Mouse (Mus musculus): ENCODE measurements around the gene Zfp612.

Zfp612 gene

DNA sequence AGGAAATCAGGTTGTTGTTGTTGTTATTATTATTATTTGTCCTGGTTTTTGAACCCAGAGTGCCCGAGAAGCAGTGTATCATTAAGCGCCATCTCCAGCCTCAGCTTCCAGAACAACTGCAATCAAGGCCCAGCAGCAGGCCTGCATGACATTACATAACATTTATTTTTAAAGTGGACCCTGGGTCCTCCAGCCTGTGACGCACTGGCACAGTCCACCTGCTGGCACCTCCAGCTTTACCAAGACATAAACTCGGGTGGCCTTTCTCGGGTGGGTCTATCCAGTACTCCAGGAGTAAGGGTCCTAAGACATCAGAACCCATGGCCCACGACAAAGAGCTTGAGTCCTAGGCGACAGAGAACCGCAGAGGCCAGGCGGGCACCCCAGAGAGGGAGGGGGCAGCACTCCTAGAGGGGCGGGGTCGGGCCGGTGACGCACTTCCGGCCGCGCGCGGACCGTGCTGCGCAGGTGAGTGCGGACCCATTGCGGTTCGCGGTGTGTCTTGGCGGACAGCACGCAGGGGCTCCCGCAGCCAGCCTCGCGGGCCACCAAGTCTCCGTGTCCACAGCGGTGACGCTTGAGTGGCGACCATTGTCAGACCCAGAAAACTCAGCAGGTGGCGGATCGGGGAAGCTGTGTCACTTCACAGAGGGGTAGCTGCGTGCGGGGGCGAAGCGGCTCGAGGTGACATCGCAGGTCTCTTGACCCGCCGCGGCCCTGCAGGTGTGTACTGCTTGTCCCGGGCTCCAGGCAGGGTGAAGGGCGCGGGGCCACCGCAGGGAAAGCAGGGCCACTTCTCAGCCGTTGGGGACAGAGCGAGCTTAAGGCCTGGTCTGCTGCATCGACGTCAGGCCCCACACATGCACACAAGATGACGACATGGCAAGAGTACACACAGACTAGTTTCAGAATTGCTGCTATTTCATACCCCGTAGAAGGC, at the start of gene Zfp612:
Zfp612 (plus strand) TSS at position 465 of the 940 bp plus-strand sequence.
- DNase-seq (ENCODE audit: low read depth, low spot score) = peak; percentile 61

DNA sequence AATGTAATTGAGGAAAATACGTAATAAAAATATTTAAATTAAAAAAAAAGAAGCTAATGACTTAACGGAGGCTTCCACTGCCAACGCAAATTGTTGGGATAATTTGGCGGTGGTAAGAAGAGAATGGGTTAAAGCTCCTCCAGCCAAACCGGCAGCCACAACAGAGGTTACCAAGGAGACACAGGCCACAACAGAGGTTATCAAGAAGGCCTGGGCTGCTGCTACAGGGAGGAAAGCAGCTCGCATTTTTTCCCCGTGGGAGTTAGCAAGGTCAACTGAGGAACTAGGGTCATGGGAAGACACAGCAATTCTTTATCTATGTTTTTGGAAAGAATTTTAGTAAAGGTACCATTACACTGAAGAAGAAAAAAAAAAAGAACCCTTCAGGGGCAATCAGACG, 45.8 kb upstream of the Zfp612 start:
- peak; percentile 44 for DNase-seq (ENCODE audit: low read depth, low spot score)

DNA sequence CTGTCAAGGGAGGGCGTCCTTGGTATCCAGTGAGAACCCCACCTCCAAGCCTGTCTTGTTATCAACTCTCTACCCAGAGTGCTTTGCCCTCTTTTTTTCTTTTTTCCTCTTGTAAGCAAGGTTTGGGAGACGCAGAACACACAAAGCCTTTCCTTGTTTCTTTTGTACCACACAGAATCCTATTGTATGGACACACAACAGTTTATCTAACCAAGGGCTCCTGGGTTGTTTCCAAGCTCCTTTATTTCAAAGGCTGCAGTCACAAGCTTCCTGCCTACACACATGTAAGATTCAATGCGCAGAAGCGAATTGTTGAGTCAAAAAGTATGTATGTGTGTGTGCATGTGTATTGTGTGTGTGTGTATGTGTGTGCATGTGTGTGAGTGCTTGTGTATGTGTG, 45.2 kb upstream of the Zfp612 start:
- no peak for DNase-seq (ENCODE audit: low read depth, low spot score)

DNA sequence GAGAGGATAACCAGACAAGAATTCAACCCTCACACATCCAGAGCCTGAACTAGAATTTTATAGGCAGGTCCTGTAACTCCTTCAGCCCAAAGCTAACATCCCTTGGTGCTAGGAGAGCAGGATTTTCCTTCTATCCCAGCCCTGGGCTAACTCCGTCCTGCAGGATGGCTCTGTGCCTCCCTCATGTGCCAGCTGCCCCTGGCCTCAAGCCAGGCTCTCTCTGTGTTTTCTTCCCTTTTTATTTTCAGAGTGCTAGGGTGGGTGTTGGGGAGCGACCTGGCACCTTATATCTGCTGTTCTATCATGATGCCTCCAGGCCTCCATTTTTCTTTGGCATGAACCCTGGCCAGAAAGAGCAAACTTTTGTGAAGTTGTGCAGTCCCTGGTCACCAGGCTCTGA, 43.4 kb upstream of the Zfp612 start:
- DNase-seq (ENCODE audit: low read depth, low spot score) = no peak

DNA sequence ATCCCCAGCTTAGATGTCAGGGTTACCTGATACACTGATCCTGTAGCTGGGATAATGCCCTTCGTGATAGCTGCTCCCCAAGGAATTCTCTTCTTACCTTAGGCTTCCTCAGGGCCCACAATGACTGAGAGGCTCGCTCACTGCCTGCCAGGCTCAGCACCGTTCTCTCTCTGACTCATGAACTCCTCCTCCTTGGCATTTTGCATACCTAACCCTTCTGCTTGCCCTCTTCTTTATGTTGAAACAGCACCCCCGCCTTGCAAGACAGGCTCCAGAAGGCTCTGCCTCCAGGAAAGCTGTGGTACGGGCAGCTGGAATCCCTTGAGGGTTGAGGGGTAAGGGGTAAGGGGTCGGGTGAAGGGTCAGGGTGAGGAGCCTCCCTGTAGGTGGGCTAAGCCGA, 40.3 kb upstream of the Zfp612 start:
- no peak for DNase-seq (ENCODE audit: low read depth, low spot score)

DNA sequence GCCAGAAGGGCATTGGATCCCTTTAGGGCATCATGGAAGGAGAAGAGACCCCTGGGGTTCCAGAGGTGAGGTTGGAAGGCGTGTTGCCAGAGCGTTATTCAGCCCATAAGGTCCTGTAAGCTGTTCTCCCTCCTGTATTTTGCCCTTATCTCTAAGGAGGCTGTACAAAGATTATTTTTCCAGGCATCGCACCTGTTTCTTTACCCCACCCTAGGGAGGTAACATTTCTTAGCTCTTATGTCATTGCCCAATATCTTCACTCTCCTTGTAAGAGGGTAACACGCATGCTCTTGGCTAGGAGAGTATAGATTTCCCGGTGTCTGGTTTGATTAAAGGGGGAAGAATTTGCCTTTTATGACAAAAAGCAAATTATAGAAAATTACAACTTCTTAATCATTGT, 39.9 kb upstream of the Zfp612 start, which contains the start of gene Chst4:
Chst4 (minus strand) TSS at position 82 of the 400 bp plus-strand sequence.
- no peak for DNase-seq (ENCODE audit: low read depth, low spot score)

DNA sequence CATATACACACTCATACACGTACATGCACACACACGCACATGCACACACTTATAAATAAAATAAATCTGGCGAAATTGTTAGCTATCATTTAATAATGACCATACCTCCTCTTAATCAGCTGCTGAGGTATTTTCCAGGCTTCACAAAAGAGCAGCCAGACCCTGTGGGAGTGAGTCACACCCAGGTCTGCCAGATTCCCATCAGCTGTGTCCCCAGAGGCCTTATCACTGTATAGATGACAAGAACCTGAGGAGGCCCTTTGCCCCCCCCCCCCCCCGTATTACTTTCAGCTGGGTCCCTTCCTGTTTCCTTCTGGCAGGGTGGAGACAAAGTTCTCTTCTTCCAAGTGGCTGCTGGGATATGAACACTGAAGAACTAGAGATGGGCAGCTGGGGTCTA, 39.0 kb upstream of the Zfp612 start:
- DNase-seq (ENCODE audit: low read depth, low spot score) = no peak

DNA sequence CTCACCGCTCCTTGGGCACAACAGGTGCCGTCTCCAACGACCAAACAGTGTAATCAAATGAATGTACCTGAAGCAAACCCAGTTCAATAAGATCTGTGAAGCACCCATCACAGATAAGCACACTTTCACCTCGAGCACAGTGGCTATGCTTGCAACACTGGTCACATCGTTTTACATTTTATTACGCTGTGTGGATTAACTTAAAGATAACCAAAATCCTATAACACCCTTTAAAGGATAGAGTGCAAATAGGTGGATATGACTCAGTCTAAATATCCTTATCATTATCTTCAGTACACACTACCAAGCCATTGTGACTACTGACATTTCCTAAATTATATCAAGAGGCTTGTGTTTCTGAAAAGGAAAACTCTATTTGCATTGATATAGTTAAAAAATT, 28.3 kb upstream of the Zfp612 start:
- DNase-seq (ENCODE audit: low read depth, low spot score) = no peak

DNA sequence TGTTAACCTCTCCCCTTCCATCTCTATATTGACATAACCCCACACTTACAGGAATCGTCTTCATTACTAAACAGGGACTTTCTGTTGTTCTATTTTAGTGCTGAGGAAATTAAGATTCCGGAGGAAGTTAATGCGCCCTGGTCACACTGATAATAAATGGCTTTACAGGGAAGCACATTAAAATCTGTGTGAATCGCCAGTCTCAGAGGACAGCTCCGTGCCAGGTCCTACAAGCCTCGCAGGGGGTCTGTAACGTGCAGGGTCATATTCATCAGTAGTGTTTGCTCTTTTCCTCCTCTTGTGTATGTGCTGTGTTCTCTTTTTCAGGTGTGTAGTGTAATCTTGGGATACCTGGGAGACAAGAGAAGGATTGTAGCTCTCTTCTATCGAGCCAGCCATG, 21.3 kb upstream of the Zfp612 start:
- no peak for DNase-seq (ENCODE audit: low read depth, low spot score)

DNA sequence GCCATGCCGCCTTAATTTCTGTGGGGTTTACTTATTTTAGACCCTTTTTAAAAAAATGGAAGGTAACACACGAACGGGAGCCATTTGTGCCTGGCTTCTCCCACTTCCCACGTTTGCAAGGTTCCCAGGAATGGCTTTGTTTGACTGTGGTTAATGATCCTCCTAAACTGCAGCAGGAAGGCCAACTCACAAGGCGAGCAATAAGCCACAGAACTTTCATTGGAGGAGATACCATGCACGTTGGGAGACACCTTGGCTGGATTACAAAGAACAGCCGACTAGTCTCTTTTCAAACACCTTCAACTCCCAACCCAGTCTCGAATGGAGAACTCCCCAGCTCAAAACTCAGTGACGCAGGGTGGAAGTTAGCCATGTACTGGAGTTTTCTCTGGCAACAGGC, 15.4 kb upstream of the Zfp612 start:
- no peak for DNase-seq (ENCODE audit: low read depth, low spot score)

DNA sequence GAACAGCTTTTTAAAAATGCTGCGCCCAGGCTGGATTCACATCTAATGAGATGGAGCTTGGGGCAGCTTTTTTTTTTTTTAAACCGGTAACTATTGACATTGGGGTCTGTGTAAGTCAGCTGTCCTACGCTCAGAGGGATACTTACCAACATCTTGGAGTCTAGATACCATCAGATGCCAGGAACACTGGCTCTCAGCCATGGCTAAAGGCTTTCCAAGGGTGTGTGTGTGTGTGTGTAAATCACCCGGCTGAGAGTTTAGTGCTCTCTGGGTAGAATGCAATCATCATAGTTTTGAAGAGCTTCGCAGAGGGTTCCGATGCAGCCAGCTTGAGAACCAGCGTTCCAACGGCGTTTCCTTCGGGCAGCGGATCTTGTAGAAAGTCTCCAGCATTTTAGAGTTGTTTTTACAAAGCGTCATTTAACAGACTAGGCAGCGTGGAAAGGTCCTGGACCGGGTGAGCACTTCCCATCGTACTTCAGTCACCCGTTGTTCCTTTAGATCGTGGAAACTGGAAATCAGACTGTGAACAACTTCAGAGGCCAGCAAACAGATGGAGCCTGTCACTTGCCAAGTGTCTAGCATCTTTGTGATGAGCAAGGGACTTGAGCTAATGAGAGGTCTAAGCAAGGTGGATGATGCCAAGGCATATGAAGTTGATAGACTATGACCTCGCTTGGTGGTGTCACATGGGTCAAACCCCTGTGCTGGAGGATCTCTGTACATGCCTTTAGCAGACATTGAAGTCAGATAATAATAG, 14.8 kb upstream of the Zfp612 start:
- DNase-seq (ENCODE audit: low read depth, low spot score) = no peak

DNA sequence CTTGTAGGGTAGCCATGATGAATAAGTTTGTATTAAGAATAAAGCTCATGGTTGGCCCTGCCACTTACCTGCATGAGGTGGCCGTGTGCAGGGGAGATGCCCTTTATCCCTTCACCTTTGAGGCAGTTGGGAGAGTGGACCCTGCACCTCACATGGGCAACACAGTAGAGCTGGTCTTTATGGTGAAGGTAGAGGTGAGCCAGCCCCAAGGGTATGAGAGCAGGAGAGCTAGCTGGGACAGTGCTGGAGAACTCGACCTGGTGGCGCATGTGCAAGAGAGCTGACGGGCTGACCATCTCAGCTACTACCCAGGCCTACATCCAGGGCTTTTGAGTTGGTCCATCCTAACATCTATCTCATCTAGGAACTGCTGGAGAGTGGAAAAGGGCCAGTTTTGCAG, 13.9 kb upstream of the Zfp612 start:
- DNase-seq (ENCODE audit: low read depth, low spot score) = no peak

DNA sequence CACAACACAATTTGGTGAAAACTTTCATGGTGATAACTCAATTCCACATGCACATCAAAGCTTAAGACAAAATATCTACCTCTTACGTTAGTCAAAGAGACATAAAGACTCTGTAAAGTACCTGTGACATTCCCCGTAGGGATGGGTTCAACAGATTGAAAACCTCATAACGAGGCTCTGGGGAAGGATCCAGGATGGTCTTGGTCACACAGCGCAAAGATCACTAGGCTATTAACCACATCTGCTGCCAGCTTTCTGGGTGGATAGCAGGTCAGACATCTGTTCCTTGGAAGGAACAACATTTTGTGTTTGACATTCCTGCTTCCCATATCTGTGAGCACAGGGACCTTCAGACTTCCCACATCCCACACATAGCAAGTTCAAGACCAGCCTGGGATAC, 9.8 kb upstream of the Zfp612 start:
- DNase-seq (ENCODE audit: low read depth, low spot score) = no peak

DNA sequence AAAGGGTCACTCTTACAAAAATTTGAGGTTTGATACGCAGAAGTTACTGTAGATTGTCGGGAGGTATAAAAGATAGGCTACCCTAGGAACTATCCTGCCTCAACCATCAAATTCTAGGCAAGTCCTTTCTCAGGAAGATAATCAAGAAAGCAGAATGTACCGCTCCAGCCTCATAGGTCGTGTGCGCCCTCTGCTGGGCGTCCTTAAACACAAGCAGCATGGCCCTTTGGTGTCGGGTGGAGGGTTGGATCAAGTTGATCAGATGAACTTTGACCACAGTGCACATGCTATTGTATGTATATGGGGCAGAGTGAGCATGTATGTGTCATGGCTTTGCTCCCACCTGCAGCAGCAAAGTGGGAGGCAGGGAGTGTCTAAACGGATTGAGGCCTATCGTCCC, 7.9 kb upstream of the Zfp612 start:
- DNase-seq (ENCODE audit: low read depth, low spot score) = peak; percentile 82

DNA sequence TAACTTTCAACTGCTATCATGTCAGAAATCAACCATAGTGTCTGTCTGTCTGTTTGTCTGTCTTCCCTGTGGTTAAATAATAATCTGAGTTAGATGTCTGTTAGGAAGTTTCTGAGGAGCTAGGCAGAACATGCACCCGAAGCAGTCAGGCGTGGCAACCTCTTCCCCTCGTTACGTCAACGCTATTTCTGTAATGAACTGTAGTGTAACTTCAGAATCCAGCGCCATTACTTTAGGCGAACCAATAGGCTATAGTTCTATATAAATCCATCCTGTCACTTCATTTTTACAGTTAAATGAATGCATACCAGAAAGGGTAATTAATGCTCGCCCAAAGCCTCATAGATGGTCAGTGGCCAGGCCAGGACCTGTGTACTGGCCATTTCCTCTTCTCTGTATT, 5.0 kb upstream of the Zfp612 start:
- no peak for DNase-seq (ENCODE audit: low read depth, low spot score)

DNA sequence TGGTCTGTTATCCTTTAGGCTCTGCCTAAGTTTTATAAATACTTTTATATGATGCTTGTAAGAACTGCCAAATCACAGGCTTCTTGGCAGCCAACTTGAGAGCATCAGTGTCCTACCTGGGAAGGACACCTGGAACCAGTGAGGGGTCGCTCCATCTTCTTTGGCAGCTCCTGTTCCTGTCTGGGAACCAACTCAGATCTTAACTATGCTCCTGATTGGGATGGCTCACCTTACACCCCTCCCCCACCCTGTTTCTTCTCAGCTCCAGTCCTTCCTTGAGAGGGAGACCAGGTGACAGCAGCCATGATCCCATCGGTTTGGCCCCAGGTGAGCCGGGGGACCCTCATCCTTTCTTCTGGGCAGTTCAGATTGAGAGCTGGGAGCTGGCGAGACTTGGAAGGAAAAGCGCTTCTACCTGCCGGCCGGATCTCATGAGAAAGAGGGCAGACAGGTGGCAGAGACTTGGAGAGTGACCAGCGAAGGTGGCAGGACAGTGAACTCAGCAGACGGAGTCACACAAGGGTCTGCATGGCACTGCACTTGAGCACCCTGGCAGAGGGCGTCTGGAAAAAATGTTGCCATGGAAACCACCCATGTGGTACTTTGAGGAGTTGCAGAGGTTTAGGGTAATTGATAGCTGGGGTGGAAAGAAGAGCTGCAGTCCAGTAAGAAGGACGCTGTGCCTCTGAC, 3.0 kb downstream of the Zfp612 start:
- peak; percentile 11 for DNase-seq (ENCODE audit: low read depth, low spot score)

DNA sequence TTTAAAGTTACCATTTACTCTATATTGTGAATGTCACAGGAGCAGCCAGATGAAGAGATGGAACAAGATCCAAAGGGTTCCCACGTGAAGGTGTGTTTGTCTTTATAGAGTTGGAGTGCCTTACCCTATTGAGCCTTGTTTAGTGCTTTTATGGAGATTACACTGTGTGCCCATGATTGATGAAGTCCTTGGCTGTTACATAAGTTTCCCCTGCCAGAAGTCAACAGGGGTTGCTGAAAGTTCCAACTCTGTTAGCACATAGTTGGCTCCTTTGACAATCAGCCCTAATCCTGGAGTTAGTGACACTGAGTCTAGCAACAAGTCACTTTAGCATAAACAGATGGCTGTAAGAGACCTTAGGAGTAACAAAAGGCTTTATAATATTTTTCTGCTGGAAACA, 12.3 kb downstream of the Zfp612 start:
- no peak for DNase-seq (ENCODE audit: low read depth, low spot score)

DNA sequence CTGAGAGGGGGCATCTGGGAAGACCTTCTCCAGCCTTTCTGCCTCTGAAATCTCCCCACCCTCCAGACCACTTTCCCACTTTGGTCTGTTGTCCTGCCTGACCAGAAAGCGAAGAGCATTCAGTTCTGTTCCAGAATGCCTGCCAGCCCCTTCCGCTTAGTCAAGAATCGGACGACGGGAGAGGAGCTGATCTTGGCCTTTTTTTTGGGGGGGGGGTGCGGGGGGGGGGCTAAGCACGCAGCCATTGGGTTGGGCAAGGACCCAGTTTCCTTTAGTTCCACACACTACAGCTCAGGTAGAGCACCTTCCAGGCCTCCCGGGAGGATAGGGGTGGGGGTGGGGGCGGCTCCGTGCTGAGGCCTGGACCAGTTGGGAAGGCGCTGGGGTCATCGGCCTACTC, 21.4 kb downstream of the Zfp612 start, which contains the start of gene Gm21964:
Gm21964 (plus strand) TSS at position 301 of the 400 bp plus-strand sequence.
- no peak for DNase-seq (ENCODE audit: low read depth, low spot score)

DNA sequence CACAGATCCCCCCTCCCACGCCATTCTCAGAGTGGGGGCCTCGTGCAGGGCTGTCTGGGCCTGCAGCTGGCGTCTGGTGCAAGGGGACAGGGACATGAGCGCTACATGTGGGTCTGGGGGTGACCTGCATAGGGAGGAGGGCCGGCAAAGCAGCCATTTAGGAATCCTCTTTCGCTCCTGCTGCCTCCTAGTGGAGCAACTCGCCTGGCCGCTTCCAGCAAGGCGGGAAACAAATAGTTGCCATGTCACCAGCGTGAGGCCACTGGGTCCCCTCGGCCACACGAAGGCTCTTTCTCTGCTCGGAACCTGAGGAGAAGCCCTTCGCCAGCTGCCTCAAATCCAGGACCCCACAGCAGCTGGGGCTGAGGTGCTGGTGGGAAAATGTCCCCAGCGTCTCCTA, 22.1 kb downstream of the Zfp612 start:
- DNase-seq (ENCODE audit: low read depth, low spot score) = no peak

DNA sequence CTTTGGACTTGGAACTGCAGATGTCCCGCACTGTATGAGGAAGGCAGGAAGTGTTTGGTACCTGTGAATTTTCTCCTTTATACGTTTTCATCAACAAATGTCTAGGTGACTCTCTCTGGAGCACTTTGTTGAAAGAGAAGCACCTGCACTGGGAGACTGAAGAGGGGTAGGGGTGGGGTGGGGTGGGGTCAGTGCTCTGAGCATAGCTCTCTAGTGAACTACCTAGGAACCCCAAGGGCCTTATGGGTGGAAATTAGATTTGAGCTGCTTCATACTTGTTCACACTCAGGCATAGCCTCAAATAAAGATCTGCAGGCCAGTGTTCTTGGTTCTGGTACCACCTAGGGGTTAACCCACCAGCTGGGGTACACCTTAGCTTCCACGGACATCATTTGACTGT, 23.1 kb downstream of the Zfp612 start, which contains the start of gene Gm17720:
Gm17720 (minus strand) TSS at position 101 of the 400 bp plus-strand sequence.
- no peak for DNase-seq (ENCODE audit: low read depth, low spot score)

DNA sequence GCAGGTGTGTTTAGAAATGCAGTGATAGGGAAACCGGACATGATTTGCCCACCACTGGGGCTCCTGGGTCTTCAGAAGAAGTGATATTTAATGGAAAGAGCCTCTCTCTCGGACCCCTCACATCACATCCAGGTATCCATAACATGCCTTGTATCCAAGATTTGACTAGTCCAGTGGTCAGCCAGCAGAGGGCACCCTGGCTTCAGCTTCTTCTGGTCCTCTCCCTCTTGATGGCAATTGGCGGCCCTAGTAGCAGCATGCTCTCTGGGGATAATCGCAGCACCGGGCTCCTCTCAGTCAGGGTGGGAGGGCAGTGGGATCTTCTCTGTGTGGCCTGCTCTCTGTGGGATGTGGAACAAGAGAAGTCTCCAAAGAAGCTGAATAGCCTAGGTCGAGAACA, 40.2 kb downstream of the Zfp612 start:
- peak; percentile 13 for DNase-seq (ENCODE audit: low read depth, low spot score)

DNA sequence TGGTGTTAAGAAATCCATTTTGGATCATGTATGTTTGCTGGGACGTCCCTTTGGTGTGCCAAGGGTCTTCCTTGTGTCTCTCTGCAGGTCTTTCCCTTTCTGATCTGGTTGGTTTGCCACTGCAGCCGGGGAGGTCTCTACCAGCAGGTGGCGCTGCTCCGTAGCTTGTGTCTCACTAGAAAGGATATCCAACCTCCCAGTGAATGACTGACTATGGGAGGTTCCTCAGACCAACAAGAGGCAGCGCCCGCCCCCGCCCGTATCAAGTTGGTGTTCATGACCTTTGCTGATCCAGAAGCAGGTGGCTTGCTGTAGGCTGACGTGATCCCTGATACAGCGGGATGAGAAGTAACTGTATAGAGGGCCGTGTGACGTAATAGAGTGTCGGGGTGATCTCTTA, 51.0 kb downstream of the Zfp612 start:
- DNase-seq (ENCODE audit: low read depth, low spot score) = peak; percentile 87
